Mouse (Mus musculus) G1E (cell line): ENCODE measurements around the gene Fgfr2.

Source experiments
- CTCF ChIP-seq: IDR thresholded peaks from 2 replicates; pipeline ENCODE4 v1.5.1; 2012; ENCODE audit warnings: low read depth, low read length, inconsistent platforms, mixed read lengths
- GATA2 ChIP-seq: IDR thresholded peaks from 2 replicates; pipeline ENCODE4 v1.6.1; 2012; ENCODE audit warnings: low read depth, low read length, inconsistent platforms, borderline replicate concordance
- TAL1 ChIP-seq: conservative IDR thresholded peaks from 2 replicates; pipeline ENCODE4 v1.6.1; 2012; ENCODE audit warnings: low read depth, low read length, inconsistent platforms, mixed read lengths

DNA sequence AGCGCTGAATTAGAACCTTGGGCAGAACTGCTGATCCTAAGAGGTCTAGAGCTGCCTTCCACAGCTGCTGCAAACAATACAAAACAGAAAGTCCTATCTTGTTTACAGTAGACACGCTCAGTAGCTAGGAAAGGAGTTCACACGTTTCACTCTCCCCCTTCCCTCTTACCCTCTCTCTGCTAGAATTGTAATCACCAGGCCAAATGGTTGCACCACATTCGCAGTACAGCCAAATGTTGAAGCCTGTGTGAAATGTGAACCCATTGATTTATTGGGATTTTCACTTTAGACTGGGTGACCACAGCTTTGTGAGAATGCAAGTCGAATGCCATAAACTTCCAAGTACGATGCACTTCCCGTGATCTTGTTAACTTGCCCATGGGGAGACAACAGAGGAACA, 1028.5 kb downstream of the Fgfr2 start:
- TF ChIP-seq CTCF (no peak), TAL1 (no peak), GATA2 (no peak)
